Mouse (Mus musculus) left cerebral cortex, postnatal 10 days (tissue): ENCODE results near the gene Efemp1. TPM values are rescaled to one million over a fixed set of nuclear protein-coding genes. Genes with fewer than 3 reads are reported as not detected.

ENCODE experiments used
- DNase-seq, 2 experiments: peaks; one replicate each; pipeline ENCODE4 v3.0.0; 2021 to 2022; ENCODE audit warnings: low spot score in 2 of 2, mixed read lengths in 1 of 2; ENCODE audit errors: extremely low spot score in 1 of 2
- intact Hi-C: fragments of 180-260 bp; cut with DNase I; formaldehyde crosslinking; loops from one replicate; pipeline ENCODE4 v1.15.1; 2025
- total RNA-seq, 2 experiments: library from RNA; stranded (reverse); gene quantifications; 2 replicates each; pipeline ENCODE4 v1.2.3; 2021

The Efemp1 gene
- total RNA-seq, 2 experiments from 2014 or later, result 3.9 to 4.4 TPM

- intact Hi-C loops, result no loop called here
These were observed 56.0 kb downstream of the Efemp1 start for GRCm38 (mm10) chr11:28908908-28909545.

GRCm38 (mm10) chr11:28912469-28913138, 59.6 kb downstream of the Efemp1 start:
- intact Hi-C loops, result no loop called here
- DNase-seq, result no peak

More at GRCm38 (mm10) chr11:28908908-28909545, 56.0 kb downstream of the Efemp1 start:
- DNase-seq, result no peak

- intact Hi-C loops, result no loop called here
- DNase-seq, result no peak
These were observed 81.4 kb downstream of the Efemp1 start for GRCm38 (mm10) chr11:28934449-28934848.

GRCm38 (mm10) chr11:28939651-28940050, 86.6 kb downstream of the Efemp1 start:
- intact Hi-C loops, result no loop called here
- DNase-seq, result no peak

- DNase-seq, result no peak
- intact Hi-C loops, result no loop called here
These were observed 98.7 kb downstream of the Efemp1 start for GRCm38 (mm10) chr11:28951586-28952210.

- intact Hi-C loops, result no loop called here
- no peak for DNase-seq
These were observed 101.8 kb downstream of the Efemp1 start for GRCm38 (mm10) chr11:28954673-28955304.

GRCm38 (mm10) chr11:28955305-28955701, 102.3 kb downstream of the Efemp1 start:
- intact Hi-C loops, result no loop called here
- no peak for DNase-seq

- no peak for DNase-seq
- intact Hi-C loops, result no loop called here
These were observed 108.4 kb downstream of the Efemp1 start for GRCm38 (mm10) chr11:28961381-28961780.
